Mouse (Mus musculus) heart, postnatal 0 days (tissue): ENCODE results near the gene Thrb.

Experiments used
- CTCF ChIP-seq: IDR thresholded peaks from 2 replicates; pipeline ENCODE4 v1.5.1; 2016; ENCODE audit warnings: antibody characterized with exemption, control low read depth, low read depth
- EP300 ChIP-seq: IDR thresholded peaks from 2 replicates; pipeline ENCODE4 v1.6.1; 2016; ENCODE audit warnings: antibody characterized with exemption, low read depth

DNA sequence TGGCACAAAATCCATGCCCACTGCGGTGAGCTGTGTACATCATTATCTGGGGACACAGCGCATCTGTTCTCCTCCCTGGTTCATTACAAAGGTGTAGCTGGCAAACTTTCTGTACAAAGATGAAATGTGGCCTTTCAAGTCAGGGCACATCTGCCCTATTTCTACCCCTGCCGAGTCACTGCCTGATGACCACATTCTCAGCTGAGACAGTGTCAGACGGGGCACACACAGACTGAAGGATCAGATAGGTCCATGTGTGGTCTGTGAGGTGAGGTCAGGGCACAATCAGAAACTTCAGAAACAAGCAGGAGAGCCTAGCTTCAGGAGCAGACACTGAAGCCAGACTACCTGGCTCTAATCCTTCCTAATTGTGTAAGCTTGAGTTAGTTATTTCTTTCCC is 360.1 kb downstream of the Thrb start:
- no peak for TF ChIP-seq CTCF
- TF ChIP-seq EP300 = no peak
